Comparison of ENCODE assay signal across 24 mouse cellular contexts in genomic region chr1:51602071-51602470, GRCm38 (mm10).
"Had no signal": no experiment of that assay in that cellular context is flagged by ENCODE, and none has a peak within 500 bp of the region (broad histone marks: within the 10 kb centered on the region; RNA-seq: fewer than 3 reads in every experiment).

No protein-coding gene starts in this region.

- H3K4me3 ChIP-seq: heart, embryonic 10.5 days; heart, embryonic 13.5 days; heart, embryonic 15.5 days; hindbrain, embryonic 13.5 days; hindbrain, embryonic 15.5 days; intestine, embryonic 15.5 days; kidney, embryonic 15.5 days; limb, embryonic 13.5 days; limb, embryonic 15.5 days; liver, embryonic 12.5 days had no signal

- H3K27ac ChIP-seq: heart, embryonic 10.5 days; heart, embryonic 13.5 days; heart, embryonic 15.5 days; hindbrain, embryonic 13.5 days; hindbrain, embryonic 15.5 days; hindbrain, postnatal 0 days; intestine, embryonic 15.5 days; kidney, embryonic 15.5 days; kidney, postnatal 0 days; limb, embryonic 13.5 days; limb, embryonic 15.5 days; liver, embryonic 12.5 days; liver, embryonic 14.5 days had no signal

- ATAC-seq: hindbrain, postnatal 0 days; intestine, embryonic 15.5 days; liver, embryonic 12.5 days had no signal

- H3K4me2 ChIP-seq: heart, embryonic 13.5 days; heart, embryonic 15.5 days; hindbrain, embryonic 13.5 days; hindbrain, embryonic 15.5 days; intestine, embryonic 15.5 days; kidney, embryonic 15.5 days; limb, embryonic 13.5 days; limb, embryonic 15.5 days; liver, embryonic 12.5 days had no signal

- H3K4me1 ChIP-seq: hindbrain, embryonic 15.5 days; intestine, embryonic 15.5 days; limb, embryonic 15.5 days; liver, embryonic 12.5 days had no signal

- DNase-seq: gastrocnemius, postnatal 14 days; gastrocnemius, postnatal 36 days; heart, adult 18-20 months; heart, postnatal 14 days; heart, postnatal 36 days; kidney, adult 11 months; kidney, adult 2 months; kidney, adult 9 months; kidney, postnatal 14 days; kidney, postnatal 36 days; left cerebral cortex, postnatal 4 days had no signal

- H3K36me3 ChIP-seq: heart, embryonic 10.5 days; heart, embryonic 13.5 days; heart, embryonic 15.5 days; hindbrain, embryonic 13.5 days; hindbrain, embryonic 15.5 days; intestine, embryonic 15.5 days; kidney, embryonic 15.5 days; limb, embryonic 13.5 days; limb, embryonic 15.5 days; liver, embryonic 12.5 days had no signal

- H3K9me3 ChIP-seq: heart, embryonic 10.5 days; heart, embryonic 13.5 days; heart, embryonic 15.5 days; hindbrain, embryonic 13.5 days; hindbrain, embryonic 15.5 days; intestine, embryonic 15.5 days; kidney, embryonic 15.5 days; limb, embryonic 13.5 days; limb, embryonic 15.5 days; liver, embryonic 12.5 days had no signal

- H3K27me3 ChIP-seq: heart, embryonic 13.5 days; heart, embryonic 15.5 days; hindbrain, embryonic 13.5 days; hindbrain, embryonic 15.5 days; intestine, embryonic 15.5 days; kidney, embryonic 15.5 days; limb, embryonic 13.5 days had no signal

- H3K9ac ChIP-seq: heart, embryonic 13.5 days; heart, embryonic 15.5 days; hindbrain, embryonic 13.5 days; hindbrain, embryonic 15.5 days; intestine, embryonic 15.5 days; kidney, embryonic 15.5 days; limb, embryonic 13.5 days; limb, embryonic 15.5 days; liver, embryonic 12.5 days; liver, embryonic 14.5 days had no signal
